Mouse (Mus musculus): ENCODE results near the gene Sorcs1.

Sorcs1 gene

GRCm38 (mm10) chr19:50422928-50423327 is 255.5 kb downstream of the Sorcs1 start:
- no peak for DNase-seq (ENCODE audit: low read depth, low spot score)

GRCm38 (mm10) chr19:50418962-50419720 is 259.3 kb downstream of the Sorcs1 start:
- DNase-seq (ENCODE audit: low read depth, low spot score), result no peak

GRCm38 (mm10) chr19:50410561-50410960 is 267.9 kb downstream of the Sorcs1 start:
- no peak for DNase-seq (ENCODE audit: low read depth, low spot score)

- no peak for DNase-seq (ENCODE audit: low read depth, low spot score)
Measured at GRCm38 (mm10) chr19:50398341-50398740, 280.1 kb downstream of the Sorcs1 start.

- no peak for DNase-seq (ENCODE audit: low read depth, low spot score)
Measured at GRCm38 (mm10) chr19:50395731-50396130, 282.7 kb downstream of the Sorcs1 start.

GRCm38 (mm10) chr19:50394101-50394500 is 284.3 kb downstream of the Sorcs1 start:
- DNase-seq (ENCODE audit: low read depth, low spot score), result no peak

- no peak for DNase-seq (ENCODE audit: low read depth, low spot score)
Measured at GRCm38 (mm10) chr19:50389925-50390552, 288.4 kb downstream of the Sorcs1 start.

GRCm38 (mm10) chr19:50378901-50379300 is 299.5 kb downstream of the Sorcs1 start:
- DNase-seq (ENCODE audit: low read depth, low spot score), result no peak

GRCm38 (mm10) chr19:50374751-50375150 is 303.7 kb downstream of the Sorcs1 start:
- DNase-seq (ENCODE audit: low read depth, low spot score), result no peak

GRCm38 (mm10) chr19:50366446-50366845 is 312.0 kb downstream of the Sorcs1 start:
- no peak for DNase-seq (ENCODE audit: low read depth, low spot score)

GRCm38 (mm10) chr19:50362655-50363500 is 315.6 kb downstream of the Sorcs1 start:
- peak; percentile 4 for DNase-seq (ENCODE audit: low read depth, low spot score)

GRCm38 (mm10) chr19:50358561-50358960 is 319.9 kb downstream of the Sorcs1 start:
- no peak for DNase-seq (ENCODE audit: low read depth, low spot score)

GRCm38 (mm10) chr19:50339211-50339610 is 339.2 kb downstream of the Sorcs1 start:
- no peak for DNase-seq (ENCODE audit: low read depth, low spot score)

GRCm38 (mm10) chr19:50336751-50337150 is 341.7 kb downstream of the Sorcs1 start:
- DNase-seq (ENCODE audit: low read depth, low spot score), result no peak

- DNase-seq (ENCODE audit: low read depth, low spot score), result no peak
Measured at GRCm38 (mm10) chr19:50331136-50331535, 347.3 kb downstream of the Sorcs1 start.

GRCm38 (mm10) chr19:50327804-50328203 is 350.6 kb downstream of the Sorcs1 start:
- no peak for DNase-seq (ENCODE audit: low read depth, low spot score)

GRCm38 (mm10) chr19:50326151-50326550 is 352.3 kb downstream of the Sorcs1 start:
- DNase-seq (ENCODE audit: low read depth, low spot score), result no peak

- DNase-seq (ENCODE audit: low read depth, low spot score), result no peak
Measured at GRCm38 (mm10) chr19:50325686-50326085, 352.8 kb downstream of the Sorcs1 start.

GRCm38 (mm10) chr19:50307046-50307445 is 371.4 kb downstream of the Sorcs1 start:
- DNase-seq (ENCODE audit: low read depth, low spot score), result no peak

- DNase-seq (ENCODE audit: low read depth, low spot score), result no peak
Measured at GRCm38 (mm10) chr19:50294205-50294604, 384.2 kb downstream of the Sorcs1 start.

GRCm38 (mm10) chr19:50264450-50264849 is 414.0 kb downstream of the Sorcs1 start:
- DNase-seq (ENCODE audit: low read depth, low spot score), result peak; percentile 13

- peak; percentile 58 for DNase-seq (ENCODE audit: low read depth, low spot score)
Measured at GRCm38 (mm10) chr19:50258718-50259413, 419.6 kb downstream of the Sorcs1 start.

All from 3T3-L1 (cell line).